Mouse (Mus musculus): Measurements from ENCODE around the gene Pdcd4.

The Pdcd4 gene

GRCm38 (mm10) chr19:53964347-53964746 lies 72.3 kb downstream of the Pdcd4 start:
- 96% methylated on average over 3 of the region's 3 CpGs for WGBS

GRCm38 (mm10) chr19:53964910-53965633 lies 73.0 kb downstream of the Pdcd4 start:
- WGBS = 80% methylated on average over 10 of the region's 10 CpGs

- 85% methylated on average over 3 of the region's 3 CpGs for WGBS
These were observed 77.2 kb downstream of the Pdcd4 start for GRCm38 (mm10) chr19:53969226-53969625.

GRCm38 (mm10) chr19:53971938-53972337 lies 79.9 kb downstream of the Pdcd4 start:
- WGBS = 77% methylated on average over 7 of the region's 7 CpGs

GRCm38 (mm10) chr19:53973656-53974055 lies 81.6 kb downstream of the Pdcd4 start:
- WGBS = 72% methylated on average over 1 of the region's 1 CpGs

All from cerebral cortex, adult 2 months (tissue).